ENCODE assay signal across 29 mouse cellular contexts in genomic region chr13:108501386-108501785, GRCm38 (mm10). TPM values are rescaled to one million over a fixed set of nuclear protein-coding genes. Genes with fewer than 3 reads are reported as not detected.
A peak's percentile ranks its signal among the peaks of the same experiment; 100 is the strongest.
DNase-seq lines count a peak whose midpoint lies in the region; ATAC-seq and TF ChIP-seq lines count a peak whose summit lies in the region.
"Had no signal": no experiment of that assay in that cellular context is flagged by ENCODE, and none has a peak within 500 bp of the region (broad histone marks: within the 10 kb centered on the region; RNA-seq: fewer than 3 reads in every experiment).

No protein-coding gene starts in this region.

- 36% methylated on average over 1 of the region's 1 CpGs for WGBS in forebrain, postnatal 0 days
- WGBS in forebrain, embryonic 13.5 days = 62% methylated on average over 1 of the region's 1 CpGs
- 30% methylated on average over 1 of the region's 1 CpGs for WGBS in limb, embryonic 13.5 days
- WGBS in limb, embryonic 10.5 days = 76% methylated on average over 1 of the region's 1 CpGs
- 37% methylated on average over 1 of the region's 1 CpGs for WGBS in stomach, postnatal 0 days
- WGBS in hindbrain, embryonic 11.5 days = 66% methylated on average over 1 of the region's 1 CpGs
- WGBS in midbrain, embryonic 10.5 days = 71% methylated on average over 1 of the region's 1 CpGs

- H3K27ac ChIP-seq in forebrain, postnatal 0 days (ENCODE audit: low read depth, low read length) = no peak overlapping the region
- H3K27ac ChIP-seq in forebrain, embryonic 13.5 days = no peak overlapping the region
- no peak overlapping the region for H3K27ac ChIP-seq in limb, embryonic 13.5 days
- H3K27ac ChIP-seq in limb, embryonic 10.5 days = no peak overlapping the region
- H3K27ac ChIP-seq in stomach, postnatal 0 days (replicated peaks) = 0 out of 2 replicates have a peak overlapping the region, but pooled peaks have one; percentile 18
- no peak overlapping the region for H3K27ac ChIP-seq in hindbrain, embryonic 11.5 days (ENCODE audit: low read depth, low read length)
- H3K27ac ChIP-seq in midbrain, embryonic 10.5 days (replicated peaks) = no peak overlapping the region
- H3K27ac ChIP-seq: embryonic facial prominence, embryonic 15.5 days; heart, embryonic 10.5 days; kidney, postnatal 0 days had no signal

- no peak overlapping the region for H3K4me2 ChIP-seq in forebrain, postnatal 0 days (ENCODE audit: low read depth)
- no peak overlapping the region for H3K4me2 ChIP-seq in forebrain, embryonic 13.5 days
- no peak overlapping the region for H3K4me2 ChIP-seq in limb, embryonic 13.5 days (replicated peaks)
- no peak overlapping the region for H3K4me2 ChIP-seq in stomach, postnatal 0 days (replicated peaks; ENCODE audit: low read depth)
- no peak overlapping the region for H3K4me2 ChIP-seq in hindbrain, embryonic 11.5 days (replicated peaks; ENCODE audit: low read depth, low read length)
- H3K4me2 ChIP-seq: embryonic facial prominence, embryonic 15.5 days; liver, embryonic 11.5 days had no signal

- no peak overlapping the region for H3K4me3 ChIP-seq in forebrain, postnatal 0 days (ENCODE audit: low read depth, low read length)
- no peak overlapping the region for H3K4me3 ChIP-seq in forebrain, embryonic 13.5 days
- H3K4me3 ChIP-seq in limb, embryonic 13.5 days = no peak overlapping the region
- no peak overlapping the region for H3K4me3 ChIP-seq in limb, embryonic 10.5 days
- no peak overlapping the region for H3K4me3 ChIP-seq in stomach, postnatal 0 days (ENCODE audit: low read depth, low read length)
- no peak overlapping the region for H3K4me3 ChIP-seq in hindbrain, embryonic 11.5 days (ENCODE audit: low read depth, low read length)
- no peak overlapping the region for H3K4me3 ChIP-seq in midbrain, embryonic 10.5 days
- H3K4me3 ChIP-seq: embryonic facial prominence, embryonic 15.5 days; heart, embryonic 10.5 days; megakaryocyte, embryonic 14.5 days had no signal

- ATAC-seq in forebrain, postnatal 0 days = peak; percentile 64
- no peak for ATAC-seq in forebrain, embryonic 13.5 days
- peak; percentile 57; the same call in 1 of the 2 replicates for ATAC-seq in limb, embryonic 13.5 days (ENCODE audit: low FRiP score, low read depth)
- no peak for ATAC-seq in stomach, postnatal 0 days (ENCODE audit: low FRiP score, low TSS enrichment)
- ATAC-seq in hindbrain, embryonic 11.5 days (ENCODE audit: low FRiP score) = no peak
- ATAC-seq: CD4-positive, CD25-positive, alpha-beta regulatory T cell, adult 4 months; forebrain, embryonic 14.5 days; hindbrain, embryonic 16.5 days had no signal

- TF ChIP-seq EP300 in stomach, postnatal 0 days (optimal IDR thresholded peaks at IDR 0.05) = no peak

- 0 out of 2 replicates have a peak, but pooled peaks cover 2% of the 10 kb centered on the region for H3K4me1 ChIP-seq in forebrain, postnatal 0 days (ENCODE audit: insufficient read depth)
- no peaks in the 10 kb centered on the region for H3K4me1 ChIP-seq in forebrain, embryonic 13.5 days
- peaks cover 28% of the 10 kb centered on the region for H3K4me1 ChIP-seq in limb, embryonic 13.5 days
- peaks cover 23% of the 10 kb centered on the region for H3K4me1 ChIP-seq in limb, embryonic 10.5 days
- H3K4me1 ChIP-seq in stomach, postnatal 0 days (replicated peaks; ENCODE audit: control insufficient read depth, insufficient read depth) = no peaks in the 10 kb centered on the region; the same call in 1 of the 2 replicates
- no peaks in the 10 kb centered on the region for H3K4me1 ChIP-seq in hindbrain, embryonic 11.5 days (replicated peaks; ENCODE audit: control insufficient read depth, insufficient read depth, low read length)
- no peaks in the 10 kb centered on the region for H3K4me1 ChIP-seq in midbrain, embryonic 10.5 days
- H3K4me1 ChIP-seq: heart, embryonic 10.5 days had no signal

- TF ChIP-seq CTCF in forebrain, postnatal 0 days (IDR thresholded peaks at IDR 0.05; ENCODE audit: low read depth) = no peak
- no peak for TF ChIP-seq CTCF in stomach, postnatal 0 days (IDR thresholded peaks at IDR 0.05; ENCODE audit: low read depth)

- H3K27me3 ChIP-seq in forebrain, postnatal 0 days (ENCODE audit: insufficient read depth, low read length) = no peaks in the 10 kb centered on the region
- no peaks in the 10 kb centered on the region for H3K27me3 ChIP-seq in forebrain, embryonic 13.5 days
- no peaks in the 10 kb centered on the region for H3K27me3 ChIP-seq in limb, embryonic 13.5 days
- H3K27me3 ChIP-seq in limb, embryonic 10.5 days (ENCODE audit: low read depth, poor library complexity, severe bottlenecking) = no peaks in the 10 kb centered on the region
- no peaks in the 10 kb centered on the region for H3K27me3 ChIP-seq in stomach, postnatal 0 days (ENCODE audit: control insufficient read depth, insufficient read depth, low read length)
- no peaks in the 10 kb centered on the region for H3K27me3 ChIP-seq in hindbrain, embryonic 11.5 days (ENCODE audit: control insufficient read depth, insufficient read depth, low read length)
- H3K27me3 ChIP-seq in midbrain, embryonic 10.5 days (ENCODE audit: low read depth, poor library complexity, severe bottlenecking) = no peaks in the 10 kb centered on the region
- H3K27me3 ChIP-seq: embryonic facial prominence, embryonic 15.5 days had no signal

- peak; percentile 45 for DNase-seq in forebrain, postnatal 0 days
- no peak for DNase-seq in limb, embryonic 10.5 days (ENCODE audit: low spot score)
- DNase-seq in brain, adult 2 months (ENCODE audit: low read depth, low spot score) = peak; percentile 26
- DNase-seq in stomach, postnatal 0 days (ENCODE audit: low spot score) = no peak
- DNase-seq in hindbrain, embryonic 11.5 days (ENCODE audit: low spot score) = no peak
- no peak for DNase-seq in midbrain, embryonic 10.5 days (ENCODE audit: low spot score)
- DNase-seq: adrenal gland, postnatal 10 days; cerebellum, adult 11-12 months; cerebellum, adult 9-11 months; embryo, embryonic 11 days; gastrocnemius, postnatal 14 days; kidney, adult 2 months; kidney, postnatal 4 days; lung, postnatal 36 days; midbrain, embryonic 14.5 days; right cerebral cortex, adult 18-20 months; spleen, adult 18-20 months; thymus, adult 18-20 months; thymus, postnatal 25 days had no signal

- H3K9me3 ChIP-seq in forebrain, postnatal 0 days (ENCODE audit: low read length) = no peaks in the 10 kb centered on the region
- H3K9me3 ChIP-seq in forebrain, embryonic 13.5 days (replicated peaks) = no peaks in the 10 kb centered on the region
- H3K9me3 ChIP-seq in limb, embryonic 13.5 days = no peaks in the 10 kb centered on the region
- H3K9me3 ChIP-seq in limb, embryonic 10.5 days (replicated peaks) = no peaks in the 10 kb centered on the region
- H3K9me3 ChIP-seq in stomach, postnatal 0 days (ENCODE audit: control insufficient read depth, low read length) = no peaks in the 10 kb centered on the region
- H3K9me3 ChIP-seq in hindbrain, embryonic 11.5 days (ENCODE audit: control insufficient read depth, low read length) = no peaks in the 10 kb centered on the region
- no peaks in the 10 kb centered on the region for H3K9me3 ChIP-seq in midbrain, embryonic 10.5 days (replicated peaks)
- H3K9me3 ChIP-seq: embryonic facial prominence, embryonic 15.5 days; heart, embryonic 10.5 days; megakaryocyte, embryonic 14.5 days had no signal

- no peak overlapping the region for H3K9ac ChIP-seq in forebrain, postnatal 0 days
- no peak overlapping the region for H3K9ac ChIP-seq in forebrain, embryonic 13.5 days
- no peak overlapping the region for H3K9ac ChIP-seq in limb, embryonic 13.5 days
- H3K9ac ChIP-seq in stomach, postnatal 0 days (ENCODE audit: low read length) = no peak overlapping the region
- no peak overlapping the region for H3K9ac ChIP-seq in hindbrain, embryonic 11.5 days (ENCODE audit: low read depth, low read length)
- H3K9ac ChIP-seq: embryonic facial prominence, embryonic 15.5 days had no signal

- no peaks in the 10 kb centered on the region for H3K36me3 ChIP-seq in forebrain, postnatal 0 days (ENCODE audit: insufficient read depth)
- H3K36me3 ChIP-seq in forebrain, embryonic 13.5 days (ENCODE audit: poor library complexity, severe bottlenecking) = no peaks in the 10 kb centered on the region
- no peaks in the 10 kb centered on the region for H3K36me3 ChIP-seq in limb, embryonic 13.5 days
- H3K36me3 ChIP-seq in limb, embryonic 10.5 days = no peaks in the 10 kb centered on the region
- no peaks in the 10 kb centered on the region for H3K36me3 ChIP-seq in stomach, postnatal 0 days (ENCODE audit: control insufficient read depth, insufficient read depth, low read length)
- no peaks in the 10 kb centered on the region for H3K36me3 ChIP-seq in hindbrain, embryonic 11.5 days (ENCODE audit: control insufficient read depth, insufficient read depth, low read length)
- H3K36me3 ChIP-seq in midbrain, embryonic 10.5 days = no peaks in the 10 kb centered on the region
- H3K36me3 ChIP-seq: embryonic facial prominence, embryonic 15.5 days; heart, embryonic 10.5 days had no signal

RNA-seq across cellular contexts. Expression of gene Pde4d, which starts 51.6 kb away (rescaled TPM):
- total RNA-seq in forebrain, postnatal 0 days (2014; rRNA removed) = 78.0 and 78.8 TPM in 2 replicates
- 10.5 and 13.2 TPM in 2 replicates for polyA plus RNA-seq in forebrain, postnatal 0 days (2015; fragmentation: Nextera tagmentation; extraction: Ambion mirVana)
- polyA plus RNA-seq in forebrain, embryonic 13.5 days (2015; fragmentation: Nextera tagmentation; extraction: Ambion mirVana) = 11.9 and 12.1 TPM in 2 replicates
- 20.8 and 22.3 TPM in 2 replicates for polyA plus RNA-seq in limb, embryonic 13.5 days (2015; fragmentation: Nextera tagmentation; extraction: Ambion mirVana)
- polyA plus RNA-seq in limb, embryonic 10.5 days (2016; fragmentation: Nextera tagmentation; extraction: Ambion mirVana) = 22.7 and 24.3 TPM in 2 replicates
- 13.0 and 14.3 TPM in 2 replicates for polyA plus RNA-seq in stomach, postnatal 0 days (2015; fragmentation: Nextera tagmentation; extraction: Ambion mirVana)
- polyA plus RNA-seq in hindbrain, embryonic 11.5 days (2014; fragmentation: Nextera tagmentation; extraction: Ambion mirVana) = 11.5 and 18.3 TPM in 2 replicates
- 10.8 and 13.9 TPM in 2 replicates for polyA plus RNA-seq in midbrain, embryonic 10.5 days (2016; fragmentation: Nextera tagmentation; extraction: Ambion mirVana)

Comparison
In these comparisons a context has a peak if more than half of its experiments do, and no peak if none do; other contexts are left out.
1. ATAC-seq: peak in forebrain, postnatal 0 days (single experiment) and limb, embryonic 13.5 days (single experiment); none in forebrain, embryonic 13.5 days (single experiment), stomach, postnatal 0 days (single experiment) and hindbrain, embryonic 11.5 days (single experiment).
2. DNase-seq: peak in forebrain, postnatal 0 days (single experiment) and brain, adult 2 months (single experiment); none in limb, embryonic 10.5 days (single experiment), stomach, postnatal 0 days (single experiment), hindbrain, embryonic 11.5 days (single experiment) and midbrain, embryonic 10.5 days (single experiment).